Mouse (Mus musculus) testis, adult 2 months (tissue): ENCODE measurements at regions not wholly inside any gene's neighbourhood (a gene's known extent, or its start where the extent isn't known, plus 50 kb on each side); places are given as distances from the start of the nearest gene placed in this dataset.

Source experiments
- CTCF ChIP-seq: fragments of 200-500 bp; IDR thresholded peaks from 2 replicates; pipeline ENCODE4 v1.5.1; 2012; ENCODE audit warnings: low read depth, mild to moderate bottlenecking, inconsistent platforms, low read length, moderate library complexity; ENCODE audit not compliant: control insufficient read depth, insufficient read depth, insufficient replicate concordance
- POLR2A ChIP-seq: fragments of 200-500 bp; IDR thresholded peaks from 2 replicates; pipeline ENCODE4 v1.6.1; 2012; ENCODE audit warnings: low read depth, mild to moderate bottlenecking, inconsistent platforms, low read length, moderate library complexity; ENCODE audit not compliant: control insufficient read depth

GRCm38 (mm10) chr4:6539626-6540025, 1699.2 kb downstream of the Car8 start:
- TF ChIP-seq CTCF (no peak), POLR2A (no peak)
